Mouse (Mus musculus): ENCODE measurements at regions not wholly inside any gene's neighbourhood (a gene's known extent, or its start where the extent isn't known, plus 50 kb on each side); places are given as distances from the start of the nearest gene placed in this dataset.

- TF ChIP-seq CTCF (IDR thresholded peaks at IDR 0.05; ENCODE audit: low read depth) (no peak), EP300 (IDR thresholded peaks at IDR 0.05; ENCODE audit: low read depth) (no peak)
Measured at GRCm38 (mm10) chr17:83960158-83960557, 112.4 kb upstream of the Haao start.

Measured in liver, embryonic 14.5 days (tissue).